Mouse (Mus musculus) C2C12 (cell line): ENCODE data around the gene Mbnl2.

Experiments
- CEBPB ChIP-seq: IDR thresholded peaks from one replicate; pipeline ENCODE4 v1.6.1; 2011; ENCODE audit warnings: low read depth, mild to moderate bottlenecking, control low read depth, moderate library complexity
- CTCF ChIP-seq: IDR thresholded peaks from one replicate; pipeline ENCODE4 v1.5.1; 2011; ENCODE audit not compliant: control insufficient read depth, insufficient read depth, insufficient read length
- MYOD1 ChIP-seq: IDR thresholded peaks from one replicate; pipeline ENCODE4 v1.6.1; 2011; ENCODE audit warnings: low read depth; ENCODE audit not compliant: control insufficient read depth, insufficient read length
- USF1 ChIP-seq: IDR thresholded peaks from one replicate; pipeline ENCODE4 v1.6.1; 2011; ENCODE audit warnings: low read depth, mild to moderate bottlenecking, control low read depth, moderate library complexity

GRCm38 (mm10) chr14:120368914-120369391, 93.5 kb downstream of the Mbnl2 start:
- TF ChIP-seq CTCF (no peak), USF1 (no peak), CEBPB (no peak), MYOD1 (no peak)
